Mouse (Mus musculus) testis, adult 2 months (tissue): ENCODE results near the gene Apoa1. TPM values are rescaled to one million over a fixed set of nuclear protein-coding genes. Genes with fewer than 3 reads are reported as not detected.

Experiments
- H3K27ac ChIP-seq: fragments of 200-500 bp; 2 replicates; pipeline ENCODE4 v1.5.1; 2012; ENCODE audit warnings: low read depth, low read length; ENCODE audit not compliant: control insufficient read depth, insufficient read depth
- H3K27me3 ChIP-seq: fragments of 200-500 bp; 2 replicates; pipeline ENCODE4 v1.6.1; 2012; ENCODE audit warnings: mild to moderate bottlenecking, low read length, moderate library complexity; ENCODE audit not compliant: control insufficient read depth, insufficient read depth
- H3K36me3 ChIP-seq: fragments of 200-500 bp; 2 replicates; pipeline ENCODE4 v1.6.1; 2012; ENCODE audit warnings: mild to moderate bottlenecking, low read length; ENCODE audit not compliant: control insufficient read depth, insufficient read depth
- H3K4me1 ChIP-seq: fragments of 200-500 bp; 2 replicates; pipeline ENCODE4 v1.6.1; 2012; ENCODE audit warnings: low read length; ENCODE audit not compliant: control insufficient read depth, insufficient read depth
- H3K4me3 ChIP-seq: fragments of 200-500 bp; 2 replicates; pipeline ENCODE4 v1.5.1; 2012; ENCODE audit warnings: low read depth, mild to moderate bottlenecking, low read length, moderate library complexity, mixed read lengths; ENCODE audit not compliant: control insufficient read depth
- CTCF ChIP-seq: fragments of 200-500 bp; IDR thresholded peaks from 2 replicates; pipeline ENCODE4 v1.5.1; 2012; ENCODE audit warnings: low read depth, mild to moderate bottlenecking, inconsistent platforms, low read length, moderate library complexity; ENCODE audit not compliant: control insufficient read depth, insufficient read depth, insufficient replicate concordance
- POLR2A ChIP-seq: fragments of 200-500 bp; IDR thresholded peaks from 2 replicates; pipeline ENCODE4 v1.6.1; 2012; ENCODE audit warnings: low read depth, mild to moderate bottlenecking, inconsistent platforms, low read length, moderate library complexity; ENCODE audit not compliant: control insufficient read depth
- polyA plus RNA-seq: library from polyadenylated mRNA; depleted of rRNA; stranded (reverse); fragments of >200 nt; gene quantifications from 2 replicates; pipeline ENCODE4 v1.2.3, GENCODE M21; 2012; rRNA removed

The Apoa1 gene
- polyA plus RNA-seq, result 0.37 and 1.3 TPM in 2 replicates

GRCm38 (mm10) chr9:46228491-46228890 is at the start of gene Apoa1:
TSS of gene Apoa1 (plus strand) at chr9:46228580.
- H3K4me3 ChIP-seq, result no peak within 1 kb of the TSS
- no peaks in the 10 kb centered on the region for H3K36me3 ChIP-seq
- H3K27me3 ChIP-seq, result no peaks in the 10 kb centered on the region
- peaks cover 11% of the 10 kb centered on the region; the same call in 1 of the 2 replicates for H3K4me1 ChIP-seq
- H3K27ac ChIP-seq, result no peak within 1 kb of the TSS
- TF ChIP-seq POLR2A (no peak), CTCF (no peak)

- no peaks in the 10 kb centered on the region for H3K27me3 ChIP-seq
- H3K4me1 ChIP-seq, result no peaks in the 10 kb centered on the region
- H3K36me3 ChIP-seq, result no peaks in the 10 kb centered on the region; the same call in 1 of the 2 replicates
- TF ChIP-seq POLR2A (no peak), CTCF (no peak)
- H3K4me3 ChIP-seq, result no peak overlapping the region
- H3K27ac ChIP-seq, result no peak overlapping the region
These were observed 49.8 kb upstream of the Apoa1 start for GRCm38 (mm10) chr9:46178595-46178994.

- H3K27me3 ChIP-seq, result no peaks in the 10 kb centered on the region
- no peak overlapping the region for H3K4me3 ChIP-seq
- no peaks in the 10 kb centered on the region; the same call in 1 of the 2 replicates for H3K36me3 ChIP-seq
- H3K4me1 ChIP-seq, result no peaks in the 10 kb centered on the region
- H3K27ac ChIP-seq, result no peak overlapping the region
- TF ChIP-seq CTCF, result no peak
- TF ChIP-seq POLR2A, result no peak
These were observed 47.1 kb upstream of the Apoa1 start for GRCm38 (mm10) chr9:46181297-46181696.

GRCm38 (mm10) chr9:46184542-46184941 is 43.8 kb upstream of the Apoa1 start:
- Histone ChIP-seq H3K27me3 (no peaks in the 10 kb centered on the region), H3K27ac (no peak overlapping the region), H3K4me1 (no peaks in the 10 kb centered on the region), H3K36me3 (no peaks in the 10 kb centered on the region), H3K4me3 (no peak overlapping the region)
- TF ChIP-seq POLR2A (no peak), CTCF (no peak)

DNA sequence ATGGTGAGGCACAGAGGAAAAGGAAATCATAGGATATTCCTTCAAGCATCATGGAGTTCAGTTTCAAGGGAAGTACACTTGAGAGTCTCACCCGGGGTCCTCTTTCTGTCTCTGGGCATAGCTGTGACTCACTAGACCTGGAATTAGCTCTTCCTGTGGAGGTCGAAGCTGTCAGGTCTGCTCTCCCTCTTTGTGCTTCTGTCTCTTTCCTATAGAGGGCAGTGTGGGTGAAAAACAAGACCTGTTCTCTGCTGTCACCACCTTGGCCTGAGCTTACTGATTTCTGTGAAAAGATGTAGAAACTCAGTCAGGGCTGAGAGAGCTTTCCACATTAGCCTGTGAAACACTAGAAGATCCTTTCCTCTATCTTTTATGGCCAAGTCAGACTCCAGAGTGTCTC is 43.2 kb upstream of the Apoa1 start:
- H3K4me1 ChIP-seq, result no peaks in the 10 kb centered on the region
- H3K36me3 ChIP-seq, result no peaks in the 10 kb centered on the region
- H3K27ac ChIP-seq, result no peak overlapping the region
- no peak overlapping the region for H3K4me3 ChIP-seq
- no peak for TF ChIP-seq CTCF
- no peak for TF ChIP-seq POLR2A
- no peaks in the 10 kb centered on the region for H3K27me3 ChIP-seq

- H3K4me3 ChIP-seq, result no peak overlapping the region
- no peaks in the 10 kb centered on the region for H3K4me1 ChIP-seq
- H3K27me3 ChIP-seq, result no peaks in the 10 kb centered on the region
- no peaks in the 10 kb centered on the region; the same call in 1 of the 2 replicates for H3K36me3 ChIP-seq
- TF ChIP-seq POLR2A, result no peak
- TF ChIP-seq CTCF, result no peak
- H3K27ac ChIP-seq, result no peak overlapping the region
These were observed 42.0 kb upstream of the Apoa1 start for GRCm38 (mm10) chr9:46186387-46186786.

DNA sequence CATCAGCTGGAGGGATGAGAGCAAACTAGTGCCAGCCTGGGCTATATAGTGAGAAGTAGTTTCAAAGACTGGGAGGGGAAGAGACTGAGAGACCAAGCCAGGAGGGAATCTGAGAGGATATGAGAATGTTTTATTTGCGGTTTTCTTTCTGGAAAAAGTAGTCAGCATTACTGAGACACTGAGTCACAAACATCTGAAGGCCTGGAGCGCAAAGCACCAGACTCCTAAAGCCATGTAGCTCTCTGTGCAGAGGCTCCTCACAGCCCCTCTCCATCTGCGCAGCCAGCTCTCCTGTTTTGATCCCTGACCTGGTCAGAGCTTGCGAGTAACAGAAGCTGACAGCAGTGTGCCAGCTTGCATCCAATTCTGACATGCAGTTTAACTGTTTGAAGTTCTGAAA is 40.0 kb upstream of the Apoa1 start:
- Histone ChIP-seq H3K4me1 (no peaks in the 10 kb centered on the region), H3K27ac (no peak overlapping the region)
- no peak for TF ChIP-seq POLR2A
- no peak for TF ChIP-seq CTCF

DNA sequence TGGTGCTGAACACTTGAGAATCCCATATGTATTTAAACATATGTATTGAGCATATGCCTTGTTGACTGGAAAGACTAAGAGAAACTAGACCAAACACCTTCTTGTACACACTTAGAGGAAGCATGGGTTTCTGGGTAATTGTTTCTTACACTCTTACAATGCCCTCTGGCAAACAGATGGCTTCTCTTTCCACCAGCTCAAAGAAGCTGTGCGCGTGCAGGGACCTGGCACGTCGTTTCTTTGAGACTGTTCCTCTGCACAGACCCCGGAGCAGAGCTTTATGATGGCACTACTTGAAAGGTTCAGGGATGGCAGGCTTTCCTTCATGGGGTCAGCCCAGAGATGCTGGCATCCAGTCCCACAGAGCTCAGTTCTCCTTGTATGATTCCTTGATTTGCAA is 39.4 kb upstream of the Apoa1 start:
- no peak overlapping the region for H3K27ac ChIP-seq
- no peaks in the 10 kb centered on the region for H3K4me1 ChIP-seq
- H3K4me3 ChIP-seq, result no peak overlapping the region
- no peak for TF ChIP-seq POLR2A
- no peak for TF ChIP-seq CTCF
- no peaks in the 10 kb centered on the region; the same call in 1 of the 2 replicates for H3K36me3 ChIP-seq
- H3K27me3 ChIP-seq, result no peaks in the 10 kb centered on the region

More for the DNA sequence above, 40.0 kb upstream of the Apoa1 start:
- no peak overlapping the region for H3K4me3 ChIP-seq
- H3K36me3 ChIP-seq, result no peaks in the 10 kb centered on the region; the same call in 1 of the 2 replicates
- no peaks in the 10 kb centered on the region for H3K27me3 ChIP-seq
